Mouse (Mus musculus) liver, adult 2 months (tissue): ENCODE results near the gene Kazn.

Source experiments
- CTCF ChIP-seq: fragments of 200-500 bp; IDR thresholded peaks from 2 replicates; pipeline ENCODE4 v1.5.1; 2011; ENCODE audit warnings: low read depth, low read length, control low read depth
- POLR2A ChIP-seq: fragments of 200-500 bp; IDR thresholded peaks from 2 replicates; pipeline ENCODE4 v1.6.1; 2011; ENCODE audit warnings: low read length, control low read depth; ENCODE audit not compliant: insufficient read depth; ENCODE audit errors: extremely low read depth

- TF ChIP-seq CTCF = no peak
- TF ChIP-seq POLR2A = no peak
Observed at GRCm38 (mm10) chr4:142150086-142150485, 89.1 kb downstream of the Kazn start.
